Mouse (Mus musculus) Patski (cell line): ENCODE measurements around the gene Dis3l2. TPM values are rescaled to one million over a fixed set of nuclear protein-coding genes. Genes with fewer than 3 reads are reported as not detected.
A peak's percentile ranks its signal among the peaks of the same experiment; 100 is the strongest.

Experiments used
- ATAC-seq: fragments of 100-300 bp; one replicate; pipeline ENCODE4 v1.8.0; 2021
- CTCF ChIA-PET: fragments of 350-600 bp; sonication (Branson Sonifier 250); formaldehyde crosslinking; loops from one replicate; lab custom pipeline; 2022; ENCODE audit warnings: inconsistent platforms; lab: Charles Lee
- POLR2A ChIA-PET: fragments of 350-600 bp; sonication (Branson Sonifier 250); formaldehyde crosslinking; loops from one replicate; lab custom pipeline; 2022; ENCODE audit warnings: antibody characterized with exemption, inconsistent platforms; lab: Charles Lee
- DNase-seq: peaks from one replicate; pipeline ENCODE4 v3.0.0-alpha.2; 2011; ENCODE audit warnings: low read depth, low spot score
- H3K27me3 ChIP-seq: fragments of 371-371 bp; one replicate; pipeline ENCODE4 v1.5.1; 2021
- CTCF ChIP-seq: fragments of 100-300 bp; IDR thresholded peaks from one replicate; pipeline ENCODE4 v1.5.1; 2021
- in situ Hi-C: fragments of 300-500 bp; cut with MboI; formaldehyde crosslinking; loops from 3 replicates; pipeline ENCODE4 v1.11.1; 2018; ENCODE audit warnings: low pct_unique_long_range_greater_than_20kb, mixed read lengths
- polyA plus RNA-seq: library from polyadenylated mRNA; unstranded; gene quantifications from one replicate; pipeline ENCODE4 v1.2.3, GENCODE M21; 2021

The Dis3l2 gene
- polyA plus RNA-seq, 1 experiment from 2014 or later: 15.2 TPM

DNA sequence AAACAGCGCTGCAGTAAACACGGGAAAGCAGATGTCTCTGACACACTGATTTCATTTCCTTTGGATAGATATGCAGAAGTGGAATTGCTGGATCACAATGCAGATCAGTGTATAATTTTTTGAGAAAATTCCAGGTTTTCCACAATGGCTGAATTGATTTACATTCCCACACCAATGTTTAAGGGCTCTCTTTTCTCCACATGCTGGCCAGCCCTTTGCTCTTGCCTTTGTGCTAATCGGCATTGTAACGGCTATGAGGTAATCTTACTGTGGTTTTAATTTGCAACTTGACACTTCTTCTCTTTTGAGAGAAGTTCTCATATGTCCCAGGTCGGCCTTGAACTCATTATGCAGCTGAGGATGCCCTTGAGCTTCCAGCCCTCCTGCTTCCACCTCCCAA, 12.6 kb upstream of the Dis3l2 start:
- POLR2A ChIA-PET: no interaction called here
- CTCF ChIA-PET: no interaction called here

DNA sequence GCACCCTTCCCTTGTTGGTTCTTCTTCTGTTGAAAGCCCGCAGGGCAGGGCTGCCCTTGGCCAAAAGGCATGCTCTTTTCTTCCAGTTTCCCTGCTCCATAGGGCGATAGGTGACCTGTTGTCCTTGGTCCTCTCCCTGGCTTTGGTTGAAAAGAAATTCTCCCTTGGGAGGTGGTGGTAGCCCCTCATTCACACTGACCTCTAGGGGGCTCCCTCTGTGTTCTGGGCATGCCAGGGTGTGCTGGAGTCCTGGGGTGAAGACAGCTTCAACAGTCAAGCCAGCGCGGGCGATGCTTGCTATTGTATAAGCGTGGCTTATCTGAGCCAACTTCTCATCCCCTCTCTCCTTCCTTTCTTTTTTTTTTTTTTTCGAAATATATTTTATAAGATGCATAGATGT, 6.7 kb upstream of the Dis3l2 start:
- H3K27me3 ChIP-seq: peaks cover 36% of the 10 kb centered on the region
- ChIA-PET POLR2A (interaction anchor here (0.6 kb wide), 1 partner anchor 19 kb away, joined by 3 read pairs; no protein-coding TSS in a partner anchor), CTCF (no interaction called here)
- in situ Hi-C loops: no loop called here
- TF ChIP-seq CTCF: peak; percentile 47
- ATAC-seq (no peak), DNase-seq (no peak)

More for the DNA sequence above, 12.6 kb upstream of the Dis3l2 start:
- peaks cover 40% of the 10 kb centered on the region for H3K27me3 ChIP-seq
- no peak for TF ChIP-seq CTCF
- DNase-seq (no peak), ATAC-seq (no peak)
- in situ Hi-C loops: no loop called here

DNA sequence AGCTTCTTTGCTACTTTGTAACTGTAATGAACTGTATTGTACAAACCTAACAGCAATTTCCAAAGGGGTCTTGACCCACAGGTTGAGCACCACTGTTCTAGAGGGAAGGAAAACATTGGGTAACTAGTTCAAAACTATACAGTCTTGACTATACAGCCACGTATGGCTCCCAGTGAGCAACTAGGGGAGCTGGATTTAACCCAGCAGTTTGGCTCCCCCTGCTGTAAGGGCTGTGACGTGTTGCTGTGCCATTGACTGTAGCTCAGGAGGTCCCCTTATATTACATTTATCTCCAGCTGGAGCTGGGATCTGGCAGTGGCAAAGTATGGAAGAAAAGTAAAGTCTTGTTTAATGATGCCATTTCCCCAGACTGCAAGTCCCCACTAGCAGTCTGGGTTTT, 4.9 kb upstream of the Dis3l2 start:
- ChIA-PET POLR2A (no interaction called here), CTCF (interaction anchor here (0.8 to 1.1 kb wide), 3 partner anchors 52 to 342 kb away, joined by 3 to 4 read pairs (median 3); no protein-coding TSS in a partner anchor)
- in situ Hi-C loops: no loop called here
- no peak for ATAC-seq
- peak; percentile 51 for TF ChIP-seq CTCF
- H3K27me3 ChIP-seq: peaks cover 21% of the 10 kb centered on the region
- no peak for DNase-seq

DNA sequence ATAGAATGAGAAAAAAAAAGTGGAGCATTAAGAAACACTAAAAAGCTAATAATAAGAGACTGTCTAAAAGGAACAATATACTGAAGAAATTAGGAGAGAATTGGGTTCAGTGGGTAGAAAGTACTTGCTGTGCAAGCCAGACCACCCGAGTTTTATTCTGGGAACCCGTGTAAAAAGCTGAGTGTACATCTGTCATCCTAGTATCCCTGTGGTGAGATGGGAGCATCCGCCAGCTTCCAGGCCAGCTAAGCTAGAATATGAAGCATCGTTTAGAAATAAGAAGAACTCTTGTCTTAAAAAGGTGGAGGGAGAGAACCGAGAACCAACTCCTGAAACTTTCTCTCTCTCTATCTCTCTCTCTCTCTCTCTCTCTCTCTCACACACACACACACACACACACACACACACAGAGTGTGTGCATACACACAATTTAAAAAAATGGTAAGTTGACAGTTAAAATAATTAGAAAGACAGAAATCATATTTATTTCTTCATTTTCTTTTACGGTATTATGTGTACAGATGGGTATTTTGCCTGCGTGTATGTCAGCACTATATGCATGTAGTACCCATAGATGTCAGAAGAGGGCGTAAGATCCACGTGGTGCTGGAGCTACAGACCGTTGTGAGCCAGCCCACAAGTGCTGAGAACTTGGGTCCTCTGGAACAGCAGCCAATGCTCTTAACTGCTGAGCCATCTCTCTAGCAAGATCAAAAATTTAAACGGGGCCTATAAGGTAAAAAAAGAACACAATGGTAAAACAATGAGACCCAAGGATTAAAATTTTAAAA, 4.1 kb upstream of the Dis3l2 start:
- in situ Hi-C loops: no loop called here
- peak; percentile 38 for TF ChIP-seq CTCF

DNA sequence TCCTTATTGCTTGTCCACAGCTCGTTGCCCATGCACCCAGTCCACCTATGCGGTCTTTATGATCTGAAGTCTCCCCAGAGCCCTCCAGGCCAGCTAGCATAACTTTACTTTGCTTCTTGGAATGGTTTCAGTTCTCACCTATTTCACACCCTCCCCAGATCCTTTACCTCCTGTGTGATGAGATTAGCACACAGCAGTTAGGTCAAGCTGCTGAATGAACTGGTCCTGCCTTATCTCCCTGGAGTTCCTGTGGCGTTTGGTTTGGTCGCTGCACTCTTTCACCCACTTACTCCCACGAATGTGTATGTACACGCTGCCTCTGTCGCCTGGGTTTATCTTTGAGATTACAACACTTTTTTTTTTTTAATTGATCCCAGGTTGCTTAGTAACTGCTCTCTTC, 3.2 kb upstream of the Dis3l2 start:
- no peak for ATAC-seq
- DNase-seq: no peak
- CTCF ChIA-PET: no interaction called here
- H3K27me3 ChIP-seq: peaks cover 6% of the 10 kb centered on the region
- POLR2A ChIA-PET: no interaction called here
- in situ Hi-C loops: no loop called here
- TF ChIP-seq CTCF: no peak

More for the DNA sequence above, 4.1 kb upstream of the Dis3l2 start:
- peaks cover 12% of the 10 kb centered on the region for H3K27me3 ChIP-seq
- no peak for DNase-seq
- no peak for ATAC-seq
- CTCF ChIA-PET: interaction anchor here (0.8 to 1.1 kb wide), 2 partner anchors 53 to 341 kb away, joined by 3 read pairs; no protein-coding TSS in a partner anchor
- POLR2A ChIA-PET: no interaction called here

DNA sequence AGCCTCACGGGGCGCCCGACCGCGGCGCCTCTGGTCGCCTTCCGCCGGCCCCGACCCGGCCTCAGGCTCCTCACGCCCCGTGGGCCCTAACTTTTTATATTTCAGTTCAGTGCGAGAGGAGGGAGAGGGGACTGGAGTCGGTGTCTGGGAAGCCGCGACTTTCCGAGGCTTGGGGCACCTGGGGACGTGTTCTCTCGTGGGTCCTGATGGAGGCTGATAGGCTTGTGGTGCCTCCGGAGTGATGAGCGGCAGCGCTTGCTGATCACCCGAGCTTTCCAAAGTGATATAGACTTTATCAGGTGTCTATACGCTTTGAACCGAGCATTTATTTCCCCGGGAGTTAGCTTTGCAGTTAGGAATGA, 338 bp downstream of the Dis3l2 start:
- in situ Hi-C loops: no loop called here

DNA sequence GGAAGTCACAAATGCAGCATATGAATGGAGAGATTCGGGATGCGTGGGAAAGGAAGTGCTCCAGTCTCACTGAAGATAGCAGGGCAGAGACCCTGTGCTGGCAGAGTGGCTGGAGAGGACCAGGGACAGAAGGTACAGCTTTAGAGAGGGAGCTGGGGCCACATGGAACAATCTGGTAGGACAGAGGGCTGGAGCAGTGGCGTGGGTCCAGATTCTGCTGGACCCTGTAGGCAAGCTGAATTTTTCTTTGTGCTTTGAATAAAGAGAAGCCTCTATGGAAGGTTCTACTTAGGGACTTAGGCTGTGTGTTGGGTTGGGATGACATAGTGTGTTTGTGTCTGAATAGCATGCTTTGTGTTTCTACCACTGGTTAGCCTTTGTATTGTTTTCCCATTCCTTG, 1.9 kb downstream of the Dis3l2 start:
- POLR2A ChIA-PET: no interaction called here
- in situ Hi-C loops: no loop called here

More for the DNA sequence above, 338 bp downstream of the Dis3l2 start:
- DNase-seq: no peak
- no peak for ATAC-seq
- TF ChIP-seq CTCF: no peak
- ChIA-PET CTCF (no interaction called here), POLR2A (interaction anchor here (1.4 kb wide), 1 partner anchor 13 kb away, joined by 5 read pairs; no protein-coding TSS in a partner anchor)
- no peaks in the 10 kb centered on the region for H3K27me3 ChIP-seq

DNA sequence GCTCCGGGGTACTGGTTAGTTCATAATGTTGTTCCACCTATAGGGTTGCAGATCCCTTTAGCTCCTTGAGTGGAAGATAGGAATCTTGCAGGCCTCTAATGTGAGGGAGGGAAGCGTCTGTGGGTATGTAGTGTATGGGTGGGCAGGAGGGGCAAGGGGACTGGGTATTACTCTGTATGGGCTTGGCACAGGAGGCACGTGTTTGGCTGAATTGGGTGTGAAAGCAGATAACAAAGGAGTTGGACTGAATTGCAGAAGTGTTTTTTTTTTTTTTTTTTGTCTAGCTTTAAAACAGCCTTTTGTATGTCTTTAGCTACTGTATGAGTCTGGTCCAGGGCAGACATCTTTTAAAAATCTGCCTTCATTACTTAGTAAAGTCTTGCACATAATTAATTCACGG, 5.9 kb downstream of the Dis3l2 start:
- no peak for ATAC-seq
- CTCF ChIA-PET: interaction anchor here (1.6 kb wide), 1 partner anchor 8 kb away, joined by 3 read pairs; no protein-coding TSS in a partner anchor
- no peaks in the 10 kb centered on the region for H3K27me3 ChIP-seq
- POLR2A ChIA-PET: interaction anchor here (0.6 kb wide), 1 partner anchor 40 kb away, joined by 3 read pairs; no protein-coding TSS in a partner anchor
- no peak for DNase-seq
- in situ Hi-C loops: no loop called here
- TF ChIP-seq CTCF: no peak

More for the DNA sequence above, 1.9 kb downstream of the Dis3l2 start:
- no peak for TF ChIP-seq CTCF
- DNase-seq (no peak), ATAC-seq (no peak)
- H3K27me3 ChIP-seq: no peaks in the 10 kb centered on the region
- CTCF ChIA-PET: no interaction called here

DNA sequence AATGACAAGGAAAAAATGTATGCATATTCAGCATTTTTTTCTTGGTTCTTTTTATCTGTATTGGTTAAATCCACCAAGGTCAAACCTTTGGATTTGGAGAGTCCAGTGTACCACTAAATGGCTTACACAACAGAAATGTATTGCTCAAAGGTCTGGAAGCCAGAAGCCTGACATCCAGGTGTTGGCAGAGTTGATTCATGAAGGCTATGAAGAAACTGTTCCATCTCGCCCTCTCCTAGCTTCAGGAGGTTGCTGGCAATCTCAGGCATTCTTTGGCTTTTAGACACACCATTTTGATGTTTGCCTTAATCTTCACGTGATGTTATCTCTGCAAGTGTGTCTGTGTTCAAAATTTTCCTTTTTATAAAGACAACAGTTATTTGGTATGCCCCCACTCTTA, 8.4 kb downstream of the Dis3l2 start:
- H3K27me3 ChIP-seq: no peaks in the 10 kb centered on the region
- CTCF ChIA-PET: interaction anchor here (1.1 kb wide), 1 partner anchor 282 kb away, joined by 3 read pairs; no protein-coding TSS in a partner anchor
- POLR2A ChIA-PET: no interaction called here
- TF ChIP-seq CTCF: no peak
- DNase-seq (no peak), ATAC-seq (no peak)
- in situ Hi-C loops: no loop called here

DNA sequence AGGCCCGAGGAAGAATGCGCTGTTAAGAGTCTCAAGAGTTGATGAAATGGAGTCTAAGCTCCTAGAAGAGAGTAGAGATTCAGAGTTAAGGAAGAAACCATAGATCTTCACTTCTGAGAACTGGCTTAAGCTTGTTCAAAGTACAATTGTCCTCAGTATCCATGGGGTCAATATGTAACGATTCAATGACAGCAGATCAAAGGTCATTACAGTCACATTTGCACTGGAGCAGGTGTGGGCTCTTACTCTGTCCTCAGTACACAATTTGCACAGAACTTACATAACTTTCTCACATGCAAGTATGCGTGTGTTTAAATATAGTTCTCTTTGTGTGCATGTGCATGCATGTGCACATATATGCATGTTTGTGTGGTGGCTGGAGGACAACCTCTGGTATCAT, 9.4 kb downstream of the Dis3l2 start:
- no peaks in the 10 kb centered on the region for H3K27me3 ChIP-seq
- ChIA-PET CTCF (no interaction called here), POLR2A (no interaction called here)
- no peak for TF ChIP-seq CTCF
- in situ Hi-C loops: no loop called here
- ATAC-seq (no peak), DNase-seq (no peak)

DNA sequence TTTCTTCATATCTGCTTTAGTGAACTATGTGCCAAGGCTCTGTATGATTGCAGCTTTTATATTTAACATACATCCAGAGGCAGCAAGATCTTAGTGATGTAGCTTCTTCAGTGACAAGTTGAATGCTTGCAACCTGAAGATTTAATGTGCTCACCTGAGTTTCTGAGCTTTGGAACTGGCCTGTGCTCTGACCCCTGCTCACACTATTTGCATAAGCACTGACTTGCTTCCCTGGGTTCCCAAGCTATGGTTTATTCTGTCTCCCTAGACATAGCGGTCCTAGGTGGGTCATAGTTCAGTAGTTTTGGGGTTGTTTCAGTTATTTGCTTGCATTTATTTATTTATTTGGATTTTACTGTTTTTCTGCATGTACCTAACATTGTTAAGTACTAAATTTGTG, 14.6 kb downstream of the Dis3l2 start:
- DNase-seq (no peak), ATAC-seq (no peak)
- in situ Hi-C loops: no loop called here
- TF ChIP-seq CTCF: no peak
- ChIA-PET POLR2A (interaction anchor here (0.5 kb wide), 1 partner anchor 266 kb away, joined by 3 read pairs; no protein-coding TSS in a partner anchor), CTCF (interaction anchor here (0.9 to 1.2 kb wide), 3 partner anchors 9 to 323 kb away, joined by 3 read pairs; no protein-coding TSS in a partner anchor)
- no peaks in the 10 kb centered on the region for H3K27me3 ChIP-seq
